Mouse (Mus musculus) kidney, postnatal 4 days (tissue): ENCODE measurements at regions not wholly inside any gene's neighbourhood (a gene's known extent, or its start where the extent isn't known, plus 50 kb on each side); places are given as distances from the start of the nearest gene placed in this dataset.
"Not testable (repeated sequence)": the region's sequence is repeated elsewhere in the genome, so short reads cannot be mapped to it uniquely, and the experiment has no call there.

Experiments
- DNase-seq, 2 experiments: peaks; one replicate each; pipeline ENCODE4 v3.0.0; 2021; ENCODE audit warnings: mixed read lengths in 2 of 2

DNA sequence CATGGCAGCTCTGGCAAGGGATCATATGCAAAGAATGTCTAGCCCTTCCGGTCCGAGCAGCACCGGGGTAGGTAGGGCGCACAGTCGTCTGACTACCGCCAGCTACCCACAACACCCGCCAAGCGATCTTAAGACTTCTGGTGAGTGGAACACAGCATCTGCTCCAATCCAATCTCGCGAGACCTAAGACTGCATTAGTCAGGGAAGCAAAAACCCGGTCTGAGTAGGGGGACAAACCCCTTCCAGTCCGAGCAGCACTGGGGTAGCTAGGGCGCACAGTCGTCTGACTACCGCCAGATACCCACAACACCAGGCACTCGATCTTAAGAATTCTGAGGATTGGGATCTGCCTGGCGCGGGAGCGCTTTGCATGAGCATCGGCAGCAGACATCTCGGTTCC, 57.1 kb downstream of the Nap1l2 start:
- DNase-seq = not testable (repeated sequence)

- peak; percentile 4 to 16 for DNase-seq
Observed at GRCm38 (mm10) chrX:103109181-103109580, 77.3 kb downstream of the Nap1l2 start.

GRCm38 (mm10) chrX:103067730-103068621, 118.5 kb downstream of the Nap1l2 start:
- not testable (repeated sequence) for DNase-seq

- not testable (repeated sequence) for DNase-seq
Observed at GRCm38 (mm10) chrX:103067107-103067506, 119.3 kb downstream of the Nap1l2 start.

DNA sequence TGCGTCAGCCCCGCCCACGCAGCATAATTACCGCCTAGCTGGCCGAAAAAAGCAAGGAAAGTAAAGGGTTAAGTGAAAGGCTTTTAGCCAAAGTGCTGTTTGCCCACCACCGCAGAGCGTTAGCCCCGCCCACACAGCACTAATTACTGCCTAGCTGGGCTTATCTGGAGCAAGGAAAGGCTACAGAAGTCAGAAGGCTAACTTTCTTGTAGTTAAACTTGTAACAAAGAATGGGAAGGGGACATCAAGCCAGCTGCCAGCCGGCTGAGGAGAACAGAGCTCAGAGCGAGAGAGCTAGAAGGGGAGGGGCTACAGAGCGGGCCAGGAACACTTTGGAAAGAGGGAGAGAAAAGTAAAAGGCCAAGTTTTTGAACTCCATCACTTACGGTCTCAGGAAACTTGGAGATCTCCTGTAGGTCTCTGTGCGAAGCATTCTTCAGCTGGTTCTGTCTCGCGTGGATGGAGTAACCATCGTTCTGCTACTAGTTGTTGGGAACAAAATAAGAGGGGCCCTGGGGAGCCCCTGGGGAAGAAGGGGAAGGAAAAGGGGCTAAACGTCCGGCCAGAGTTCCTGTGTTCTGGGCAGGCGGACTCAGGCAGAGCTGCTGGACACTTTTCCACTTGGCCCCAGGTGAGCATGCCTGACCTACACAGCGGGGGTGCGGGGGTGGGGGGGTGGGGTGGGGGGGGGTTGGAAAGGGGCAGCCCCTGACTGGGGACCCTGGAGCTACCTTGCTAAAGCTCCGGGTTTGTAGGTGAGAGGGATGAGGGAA, 98.3 kb downstream of the 1700018G05Rik start:
- peak; percentile 62 to 71 for DNase-seq

DNA sequence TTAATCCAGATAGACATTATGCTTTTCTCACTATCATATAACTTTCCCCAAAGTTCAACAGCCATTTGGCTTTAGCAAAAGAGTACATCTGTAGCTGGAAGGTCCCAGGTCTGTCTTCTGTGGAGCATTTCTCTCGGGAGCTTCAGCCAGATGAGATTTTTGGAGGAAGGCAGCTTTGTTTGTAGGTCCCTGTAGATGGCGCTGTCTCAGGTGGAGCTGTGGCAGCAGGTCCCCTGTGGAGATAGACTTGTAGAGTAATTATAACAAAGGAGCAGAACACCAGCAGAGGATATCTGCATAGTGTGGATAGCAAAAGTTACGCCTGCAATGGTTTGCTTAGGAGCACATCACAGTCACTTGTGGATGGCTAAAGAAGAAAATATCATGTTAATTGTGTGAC, 97.3 kb downstream of the 1700018G05Rik start:
- DNase-seq = peak; percentile 14 to 20

- DNase-seq = not testable (repeated sequence)
Observed at GRCm38 (mm10) chrX:103013425-103014057, 85.4 kb downstream of the 1700018G05Rik start.

DNA sequence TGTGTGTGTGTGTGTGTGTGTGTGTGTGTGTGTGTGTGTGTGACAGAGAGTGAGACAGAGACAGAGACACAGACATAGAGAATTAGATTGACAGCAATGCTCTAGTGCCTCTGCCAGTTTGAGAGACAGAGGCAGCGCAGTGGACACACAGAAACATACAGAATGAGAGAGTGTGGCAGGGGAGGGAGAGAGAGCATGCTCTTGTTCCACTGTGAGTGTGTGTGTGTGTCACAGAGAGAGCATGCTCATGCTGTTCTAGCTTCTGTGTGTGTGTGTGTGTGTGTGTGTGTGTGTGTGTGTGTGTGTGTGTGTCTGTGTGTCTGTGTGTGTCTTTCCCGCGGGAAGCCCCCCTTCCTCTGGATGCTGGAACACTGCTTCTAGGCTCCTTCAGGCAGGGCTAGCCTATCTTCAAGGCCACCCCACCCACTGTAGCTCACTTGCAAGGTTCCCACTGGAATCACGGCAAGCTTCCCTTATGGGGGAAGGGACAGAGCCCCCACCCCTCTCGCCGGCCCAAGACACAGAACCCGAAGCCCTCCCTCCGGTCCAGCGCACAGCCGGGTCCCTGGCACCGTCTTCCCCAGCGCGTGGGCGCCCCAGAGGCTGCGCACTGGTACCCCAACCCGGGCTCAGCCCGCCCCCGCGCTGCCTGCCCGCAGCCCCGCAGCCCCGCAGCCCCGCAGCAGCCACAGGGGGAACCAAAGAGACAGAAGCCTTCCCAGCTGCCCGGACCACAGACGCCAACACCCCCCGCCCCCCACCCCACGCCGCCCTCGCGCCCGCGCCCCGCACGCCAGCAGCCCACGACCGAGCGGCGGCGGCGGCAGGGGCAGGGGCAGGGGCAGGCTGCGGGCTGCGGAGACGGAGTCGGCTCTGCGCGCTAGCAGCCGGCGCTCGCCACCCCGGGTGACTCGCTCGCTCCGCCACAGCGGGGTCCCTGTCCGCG, 84.4 kb downstream of the 1700018G05Rik start:
- DNase-seq = not testable (repeated sequence)

GRCm38 (mm10) chrX:102993956-102994355, 65.8 kb downstream of the 1700018G05Rik start:
- not testable (repeated sequence) for DNase-seq
